Mouse (Mus musculus): ENCODE results near the gene S100a7a. TPM values are rescaled to one million over a fixed set of nuclear protein-coding genes. Genes with fewer than 3 reads are reported as not detected.

The S100a7a gene
- polyA plus RNA-seq, 1 experiment from 2014 or later = 0.13 TPM

GRCm38 (mm10) chr3:90614148-90614530 is 39.7 kb upstream of the S100a7a start:
- H3K27me3 ChIP-seq = peaks cover 2% of the 10 kb centered on the region; the same call in 1 of the 2 replicates
- no peak overlapping the region for H3K4me3 ChIP-seq
- H3K9me3 ChIP-seq = no peaks in the 10 kb centered on the region
- H3K36me3 ChIP-seq = no peaks in the 10 kb centered on the region
- no peak for ATAC-seq (ENCODE audit: insufficient number of reproducible peaks, insufficient read depth, low FRiP score, low TSS enrichment)
- H3K9ac ChIP-seq = no peak overlapping the region
- H3K27ac ChIP-seq = no peak overlapping the region
- WGBS = 85% methylated on average over 6 of the region's 6 CpGs
- no peak overlapping the region for H3K4me2 ChIP-seq (replicated peaks)
- peaks cover 23% of the 10 kb centered on the region; the same call in 1 of the 2 replicates for H3K4me1 ChIP-seq

- WGBS = 81% methylated on average over 11 of the region's 11 CpGs
- no peaks in the 10 kb centered on the region for H3K9me3 ChIP-seq
- peaks cover 23% of the 10 kb centered on the region; the same call in 1 of the 2 replicates for H3K4me1 ChIP-seq
- no peak overlapping the region for H3K27ac ChIP-seq
- no peak for ATAC-seq (ENCODE audit: insufficient number of reproducible peaks, insufficient read depth, low FRiP score, low TSS enrichment)
- H3K4me2 ChIP-seq (replicated peaks) = no peak overlapping the region
- no peak overlapping the region for H3K4me3 ChIP-seq
- H3K36me3 ChIP-seq = no peaks in the 10 kb centered on the region
- H3K27me3 ChIP-seq = peaks cover 2% of the 10 kb centered on the region; the same call in 1 of the 2 replicates
- H3K9ac ChIP-seq = no peak overlapping the region
Measured at GRCm38 (mm10) chr3:90614611-90615251, 39.1 kb upstream of the S100a7a start.

GRCm38 (mm10) chr3:90615415-90615814 is 38.4 kb upstream of the S100a7a start:
- 11% methylated on average over 7 of the region's 7 CpGs for WGBS
- peak; percentile 65; the same call in 1 of the 2 replicates for ATAC-seq (ENCODE audit: insufficient number of reproducible peaks, insufficient read depth, low FRiP score, low TSS enrichment)

GRCm38 (mm10) chr3:90615911-90616310 is 37.9 kb upstream of the S100a7a start:
- Histone ChIP-seq H3K4me2 (replicated peaks) (no peak overlapping the region), H3K36me3 (no peaks in the 10 kb centered on the region), H3K4me1 (peaks cover 19% of the 10 kb centered on the region; the same call in 1 of the 2 replicates), H3K4me3 (no peak overlapping the region), H3K27ac (no peak overlapping the region), H3K9ac (no peak overlapping the region), H3K27me3 (peaks cover 2% of the 10 kb centered on the region; the same call in 1 of the 2 replicates), H3K9me3 (no peaks in the 10 kb centered on the region)
- ATAC-seq (ENCODE audit: insufficient number of reproducible peaks, insufficient read depth, low FRiP score, low TSS enrichment) = no peak
- 68% methylated on average over 1 of the region's 1 CpGs for WGBS

More at GRCm38 (mm10) chr3:90615415-90615814, 38.4 kb upstream of the S100a7a start:
- Histone ChIP-seq H3K4me2 (replicated peaks) (no peak overlapping the region), H3K9me3 (no peaks in the 10 kb centered on the region), H3K27me3 (peaks cover 2% of the 10 kb centered on the region; the same call in 1 of the 2 replicates), H3K4me3 (no peak overlapping the region), H3K4me1 (peaks cover 23% of the 10 kb centered on the region; the same call in 1 of the 2 replicates), H3K27ac (no peak overlapping the region), H3K9ac (no peak overlapping the region), H3K36me3 (no peaks in the 10 kb centered on the region)

GRCm38 (mm10) chr3:90617586-90617985 is 36.2 kb upstream of the S100a7a start:
- Histone ChIP-seq H3K9ac (no peak overlapping the region), H3K4me1 (peaks cover 19% of the 10 kb centered on the region; the same call in 1 of the 2 replicates), H3K27ac (no peak overlapping the region), H3K9me3 (no peaks in the 10 kb centered on the region), H3K4me3 (no peak overlapping the region), H3K36me3 (no peaks in the 10 kb centered on the region), H3K4me2 (replicated peaks) (no peak overlapping the region), H3K27me3 (peaks cover 2% of the 10 kb centered on the region; the same call in 1 of the 2 replicates)
- 16% methylated on average over 1 of the region's 1 CpGs for WGBS
- no peak for ATAC-seq (ENCODE audit: insufficient number of reproducible peaks, insufficient read depth, low FRiP score, low TSS enrichment)

GRCm38 (mm10) chr3:90621552-90621951 is 32.3 kb upstream of the S100a7a start:
- ATAC-seq (ENCODE audit: insufficient number of reproducible peaks, insufficient read depth, low FRiP score, low TSS enrichment) = no peak
- no peak overlapping the region for H3K27ac ChIP-seq
- no peak overlapping the region for H3K4me3 ChIP-seq
- H3K36me3 ChIP-seq = no peaks in the 10 kb centered on the region
- H3K27me3 ChIP-seq = no peaks in the 10 kb centered on the region
- H3K9me3 ChIP-seq = no peaks in the 10 kb centered on the region
- peaks cover 13% of the 10 kb centered on the region for H3K4me1 ChIP-seq
- WGBS = 50% methylated on average over 7 of the region's 7 CpGs
- H3K4me2 ChIP-seq (replicated peaks) = no peak overlapping the region
- H3K9ac ChIP-seq = no peak overlapping the region

- no peaks in the 10 kb centered on the region for H3K9me3 ChIP-seq
- H3K36me3 ChIP-seq = no peaks in the 10 kb centered on the region
- no peak for ATAC-seq (ENCODE audit: insufficient number of reproducible peaks, insufficient read depth, low FRiP score, low TSS enrichment)
- H3K4me3 ChIP-seq = no peak overlapping the region
- peaks cover 13% of the 10 kb centered on the region for H3K4me1 ChIP-seq
- peak overlapping the region; percentile 14; the same call in 1 of the 2 replicates for H3K27ac ChIP-seq
- H3K9ac ChIP-seq = no peak overlapping the region
- H3K27me3 ChIP-seq = no peaks in the 10 kb centered on the region
- 9% methylated on average over 2 of the region's 2 CpGs for WGBS
- H3K4me2 ChIP-seq (replicated peaks) = no peak overlapping the region
Measured at GRCm38 (mm10) chr3:90623435-90624071, 30.3 kb upstream of the S100a7a start.

GRCm38 (mm10) chr3:90625496-90625895 is 28.3 kb upstream of the S100a7a start:
- H3K4me1 ChIP-seq = peaks cover 13% of the 10 kb centered on the region
- no peak overlapping the region for H3K9ac ChIP-seq
- no peaks in the 10 kb centered on the region for H3K9me3 ChIP-seq
- H3K27ac ChIP-seq = no peak overlapping the region
- no peak overlapping the region for H3K4me3 ChIP-seq
- no peaks in the 10 kb centered on the region for H3K27me3 ChIP-seq
- no peak overlapping the region for H3K4me2 ChIP-seq (replicated peaks)
- no peaks in the 10 kb centered on the region for H3K36me3 ChIP-seq
- WGBS = 77% methylated on average over 5 of the region's 5 CpGs
- ATAC-seq (ENCODE audit: insufficient number of reproducible peaks, insufficient read depth, low FRiP score, low TSS enrichment) = no peak

- peaks cover 13% of the 10 kb centered on the region for H3K4me1 ChIP-seq
- H3K9me3 ChIP-seq = no peaks in the 10 kb centered on the region
- H3K4me3 ChIP-seq = no peak overlapping the region
- H3K36me3 ChIP-seq = no peaks in the 10 kb centered on the region
- ATAC-seq (ENCODE audit: insufficient number of reproducible peaks, insufficient read depth, low FRiP score, low TSS enrichment) = no peak
- H3K27ac ChIP-seq = no peak overlapping the region
- WGBS = 72% methylated on average over 9 of the region's 9 CpGs
- no peaks in the 10 kb centered on the region for H3K27me3 ChIP-seq
- no peak overlapping the region for H3K4me2 ChIP-seq (replicated peaks)
- H3K9ac ChIP-seq = no peak overlapping the region
Measured at GRCm38 (mm10) chr3:90626266-90627021, 27.4 kb upstream of the S100a7a start.

GRCm38 (mm10) chr3:90627366-90627765 is 26.5 kb upstream of the S100a7a start:
- Histone ChIP-seq H3K27me3 (no peaks in the 10 kb centered on the region), H3K4me2 (replicated peaks) (no peak overlapping the region), H3K4me1 (peaks cover 13% of the 10 kb centered on the region), H3K9ac (no peak overlapping the region), H3K36me3 (no peaks in the 10 kb centered on the region), H3K27ac (no peak overlapping the region), H3K9me3 (no peaks in the 10 kb centered on the region), H3K4me3 (no peak overlapping the region)
- ATAC-seq (ENCODE audit: insufficient number of reproducible peaks, insufficient read depth, low FRiP score, low TSS enrichment) = no peak
- 93% methylated on average over 5 of the region's 5 CpGs for whole genome bisulfite sequencing

- Histone ChIP-seq H3K4me2 (replicated peaks) (no peak overlapping the region), H3K4me3 (no peak overlapping the region), H3K9ac (no peak overlapping the region), H3K36me3 (no peaks in the 10 kb centered on the region), H3K9me3 (no peaks in the 10 kb centered on the region), H3K27ac (no peak overlapping the region), H3K27me3 (no peaks in the 10 kb centered on the region), H3K4me1 (peaks cover 13% of the 10 kb centered on the region)
- WGBS = 64% methylated on average over 4 of the region's 4 CpGs
- no peak for ATAC-seq (ENCODE audit: insufficient number of reproducible peaks, insufficient read depth, low FRiP score, low TSS enrichment)
Measured at GRCm38 (mm10) chr3:90627807-90628206, 26.0 kb upstream of the S100a7a start.

All from embryonic facial prominence, embryonic 12.5 days (tissue).